Mouse (Mus musculus) ES-Bruce4 (cell line): ENCODE measurements around the gene Tspyl4. TPM values are rescaled to one million over a fixed set of nuclear protein-coding genes. Genes with fewer than 3 reads are reported as not detected.

Experiments
- H3K27ac ChIP-seq: 2 replicates; pipeline ENCODE4 v1.5.1; 2012; ENCODE audit warnings: low read length, inconsistent platforms; ENCODE audit not compliant: insufficient read depth
- H3K27me3 ChIP-seq: 2 replicates; pipeline ENCODE4 v1.6.1; 2012; ENCODE audit warnings: mild to moderate bottlenecking, low read length, inconsistent platforms; ENCODE audit not compliant: control insufficient read depth, poor library complexity, insufficient read depth, severe bottlenecking
- H3K36me3 ChIP-seq: 2 replicates; pipeline ENCODE4 v1.6.1; 2012; ENCODE audit warnings: inconsistent platforms, mild to moderate bottlenecking, low read length, moderate library complexity; ENCODE audit not compliant: control insufficient read depth, poor library complexity, insufficient read depth, severe bottlenecking
- H3K4me1 ChIP-seq: one replicate; pipeline ENCODE4 v1.8.1; 2011; ENCODE audit warnings: low read length; ENCODE audit not compliant: control insufficient read depth, insufficient read depth
- H3K4me3 ChIP-seq: 2 replicates; pipeline ENCODE4 v1.5.1; 2011; ENCODE audit warnings: low read depth, mild to moderate bottlenecking, low read length
- H3K9ac ChIP-seq: 2 replicates; pipeline ENCODE4 v1.6.1; 2012; ENCODE audit warnings: low read depth, mild to moderate bottlenecking, inconsistent platforms; ENCODE audit not compliant: poor library complexity, severe bottlenecking
- H3K9me3 ChIP-seq: replicated peaks from 2 replicates; pipeline ENCODE4 v1.6.1; 2012; ENCODE audit warnings: mild to moderate bottlenecking, low read length, inconsistent platforms; ENCODE audit not compliant: control insufficient read depth, poor library complexity, insufficient read depth, severe bottlenecking
- CTCF ChIP-seq: IDR thresholded peaks from one replicate; pipeline ENCODE4 v1.8.1; 2011; ENCODE audit warnings: low read depth, low read length
- EP300 ChIP-seq: IDR thresholded peaks from 2 replicates; pipeline ENCODE4 v1.6.1; 2011; ENCODE audit warnings: low read depth, low read length; ENCODE audit not compliant: insufficient read depth
- POLR2A ChIP-seq: IDR thresholded peaks from one replicate; pipeline ENCODE4 v1.8.1; 2011; ENCODE audit warnings: low read length; ENCODE audit not compliant: insufficient read depth
- polyA plus RNA-seq: library from polyadenylated mRNA; stranded (reverse); fragments of >200 nt; gene quantifications from 2 replicates; pipeline ENCODE4 v1.2.4, GENCODE M21; 2011; ENCODE audit warnings: low read depth; ENCODE audit not compliant: missing spikeins, insufficient read depth, insufficient read length

Tspyl4 gene
- polyA plus RNA-seq, 1 experiment: 1.2 TPM

DNA sequence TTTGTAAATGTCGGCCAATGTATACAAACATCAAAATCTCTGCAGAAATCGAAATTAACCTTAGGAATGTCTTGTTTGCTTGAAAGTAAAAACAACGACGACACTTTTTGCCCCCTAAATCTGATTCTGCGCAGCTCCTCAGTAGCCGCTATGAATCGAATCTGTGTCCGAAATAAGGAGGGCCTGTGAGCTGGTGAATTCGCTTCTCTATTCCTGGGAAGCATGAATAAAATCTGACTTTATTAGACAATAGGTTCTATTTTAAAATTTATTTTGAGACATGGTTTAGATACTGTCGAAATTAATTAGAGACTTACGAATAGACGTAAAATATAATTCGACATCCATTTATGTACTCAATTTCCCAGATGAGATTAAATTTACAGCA lies 337 bp upstream of the Tspyl4 start:
- Histone ChIP-seq H3K9ac (peak overlapping the region; percentile 79), H3K27me3 (no peaks in the 10 kb centered on the region), H3K9me3 (no peaks in the 10 kb centered on the region), H3K4me3 (peak overlapping the region; percentile 61; the same call in 1 of the 2 replicates), H3K4me1 (no peaks in the 10 kb centered on the region), H3K36me3 (no peaks in the 10 kb centered on the region), H3K27ac (no peak overlapping the region)
- TF ChIP-seq CTCF: no peak

DNA sequence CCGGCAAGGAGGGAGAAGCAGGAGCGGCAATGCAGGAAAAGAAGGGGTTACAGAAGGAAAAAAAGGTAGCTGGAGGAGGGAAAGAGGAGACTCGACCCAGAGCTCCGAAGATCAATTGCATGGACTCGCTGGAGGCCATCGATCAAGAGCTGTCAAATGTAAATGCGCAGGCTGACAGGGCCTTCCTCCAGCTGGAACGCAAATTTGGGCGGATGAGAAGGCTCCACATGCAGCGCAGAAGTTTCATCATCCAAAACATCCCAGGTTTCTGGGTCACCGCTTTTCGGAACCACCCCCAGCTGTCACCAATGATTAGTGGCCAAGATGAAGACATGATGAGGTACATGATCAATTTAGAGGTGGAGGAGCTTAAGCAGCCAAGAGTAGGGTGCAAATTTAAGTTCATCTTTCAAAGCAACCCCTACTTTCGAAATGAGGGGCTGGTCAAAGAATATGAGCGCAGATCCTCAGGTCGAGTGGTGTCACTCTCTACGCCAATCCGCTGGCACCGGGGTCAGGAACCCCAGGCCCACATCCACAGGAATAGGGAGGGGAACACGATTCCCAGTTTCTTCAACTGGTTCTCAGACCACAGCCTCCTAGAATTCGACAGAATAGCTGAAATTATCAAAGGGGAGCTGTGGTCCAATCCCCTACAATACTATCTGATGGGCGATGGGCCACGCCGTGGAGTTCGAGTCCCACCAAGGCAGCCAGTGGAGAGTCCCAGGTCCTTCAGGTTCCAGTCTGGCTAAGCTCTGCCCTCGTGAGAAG lies 925 bp downstream of the Tspyl4 start:
- Histone ChIP-seq H3K27me3 (no peaks in the 10 kb centered on the region), H3K4me1 (no peaks in the 10 kb centered on the region), H3K9ac (no peak overlapping the region), H3K36me3 (no peaks in the 10 kb centered on the region), H3K27ac (no peak overlapping the region), H3K4me3 (peak overlapping the region; percentile 87), H3K9me3 (no peaks in the 10 kb centered on the region)
- TF ChIP-seq EP300 (no peak), CTCF (no peak), POLR2A (no peak)

DNA sequence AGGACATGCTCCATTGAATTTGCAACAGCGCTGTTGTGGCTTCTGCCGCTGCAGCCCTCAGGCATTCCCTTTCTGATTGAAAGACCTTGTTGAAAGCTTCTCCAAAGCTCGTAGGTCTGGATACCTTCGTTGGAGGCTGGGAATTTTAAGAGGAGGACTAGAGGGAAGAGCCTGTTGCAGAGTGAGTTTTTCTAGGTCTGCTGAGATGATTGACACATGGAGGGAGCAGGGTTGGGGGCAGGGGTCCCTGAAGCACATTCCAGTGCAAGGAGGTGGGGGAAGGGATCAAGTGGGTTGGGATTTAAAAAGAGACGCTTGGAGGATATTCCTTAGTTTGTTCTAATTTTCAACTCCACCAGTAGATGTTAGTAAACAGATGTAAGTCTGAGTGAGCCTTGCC lies 3.1 kb downstream of the Tspyl4 start:
- H3K27me3 ChIP-seq: no peaks in the 10 kb centered on the region
- no peak overlapping the region for H3K4me3 ChIP-seq
- H3K9ac ChIP-seq: no peak overlapping the region
- TF ChIP-seq EP300: no peak
- TF ChIP-seq CTCF: no peak
- TF ChIP-seq POLR2A: no peak
- no peak overlapping the region for H3K27ac ChIP-seq
- H3K4me1 ChIP-seq: no peaks in the 10 kb centered on the region
- H3K9me3 ChIP-seq: no peaks in the 10 kb centered on the region
- H3K36me3 ChIP-seq: no peaks in the 10 kb centered on the region

DNA sequence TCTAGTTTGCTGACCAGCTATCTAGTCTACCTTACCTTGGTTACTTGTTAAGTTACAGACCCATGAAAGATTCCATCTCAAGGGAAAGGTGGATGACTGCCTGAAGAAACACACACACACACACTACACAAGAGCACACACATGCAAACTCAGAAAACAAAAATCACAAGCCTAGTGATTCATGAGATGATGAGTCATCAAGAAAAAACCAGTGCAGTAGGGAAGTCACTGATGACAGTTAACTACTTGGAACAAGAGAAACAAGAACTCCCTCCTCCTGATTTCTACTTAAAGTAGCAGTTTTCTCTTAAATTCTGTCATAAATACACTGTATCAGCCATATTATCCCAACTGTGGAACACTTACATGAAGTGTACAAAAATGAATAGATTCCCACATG lies 9.8 kb downstream of the Tspyl4 start:
- no peaks in the 10 kb centered on the region for H3K27me3 ChIP-seq
- TF ChIP-seq EP300 (no peak), POLR2A (no peak), CTCF (no peak)
- no peaks in the 10 kb centered on the region for H3K36me3 ChIP-seq
- H3K4me1 ChIP-seq: no peaks in the 10 kb centered on the region
- no peak overlapping the region for H3K27ac ChIP-seq
- no peak overlapping the region for H3K9ac ChIP-seq
- H3K4me3 ChIP-seq: no peak overlapping the region
- no peaks in the 10 kb centered on the region for H3K9me3 ChIP-seq

DNA sequence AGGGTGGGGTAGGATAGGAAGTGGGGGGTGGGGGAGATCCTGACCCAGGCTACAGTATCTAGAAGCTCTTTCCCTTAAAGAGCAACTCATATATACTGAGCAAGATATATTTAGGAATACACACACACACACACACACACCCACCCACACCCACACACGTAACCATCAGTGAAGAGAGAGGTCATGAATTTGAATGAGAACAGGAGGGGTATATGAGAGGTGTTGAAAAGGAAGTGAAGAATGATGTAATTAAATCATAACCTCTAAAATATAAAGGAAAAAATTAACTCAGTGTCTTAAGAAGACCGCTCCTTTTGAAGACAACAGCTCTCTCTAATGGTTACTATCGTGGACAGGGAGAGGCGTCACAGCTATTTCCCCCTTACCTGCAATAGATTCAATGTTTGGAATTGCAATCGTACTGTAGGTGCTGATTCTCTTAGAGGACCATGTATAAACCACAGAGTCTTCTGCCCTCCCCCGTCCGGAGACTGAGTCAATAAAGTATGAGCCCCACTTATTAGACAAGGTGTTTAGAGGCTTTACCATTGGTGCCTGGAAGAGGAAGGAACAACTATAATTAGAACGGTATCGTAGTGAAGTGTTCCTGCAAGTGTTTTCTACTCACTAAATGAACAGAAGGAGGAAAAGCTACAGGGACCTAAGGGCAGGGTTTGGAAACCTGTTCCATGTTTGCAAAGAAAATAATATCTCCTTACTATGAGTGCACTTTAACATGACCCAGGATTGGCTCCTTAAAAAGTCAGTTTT lies 12.9 kb downstream of the Tspyl4 start:
- Histone ChIP-seq H3K9me3 (no peaks in the 10 kb centered on the region), H3K4me1 (no peaks in the 10 kb centered on the region)

DNA sequence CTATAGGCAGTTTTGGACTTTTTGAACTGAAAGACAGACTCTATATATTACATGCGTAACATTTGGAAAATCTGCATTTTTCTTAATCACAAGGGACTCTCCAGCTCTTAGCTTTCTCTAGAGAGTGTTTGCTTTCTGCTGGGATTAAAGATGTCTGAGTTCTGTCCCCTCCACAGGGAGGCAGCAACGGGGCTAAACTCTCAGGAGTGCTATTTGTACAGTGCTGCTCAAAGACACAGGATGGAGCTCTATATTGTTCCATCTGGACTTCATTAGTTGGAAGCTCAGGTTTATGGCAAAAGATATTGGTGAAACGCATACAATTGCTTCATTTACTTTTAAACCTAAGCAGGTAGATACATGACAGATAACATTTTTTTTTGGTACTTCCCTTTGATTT lies 15.3 kb downstream of the Tspyl4 start:
- H3K9me3 ChIP-seq: no peaks in the 10 kb centered on the region
- no peaks in the 10 kb centered on the region for H3K27me3 ChIP-seq
- no peak overlapping the region for H3K9ac ChIP-seq
- H3K4me1 ChIP-seq: no peaks in the 10 kb centered on the region
- TF ChIP-seq CTCF: no peak
- no peak for TF ChIP-seq EP300
- no peak for TF ChIP-seq POLR2A
- H3K27ac ChIP-seq: no peak overlapping the region
- no peak overlapping the region for H3K4me3 ChIP-seq
- H3K36me3 ChIP-seq: no peaks in the 10 kb centered on the region

More for the DNA sequence above, 12.9 kb downstream of the Tspyl4 start:
- TF ChIP-seq POLR2A: no peak
- TF ChIP-seq EP300: no peak
- no peak for TF ChIP-seq CTCF
- Histone ChIP-seq H3K36me3 (no peaks in the 10 kb centered on the region), H3K27me3 (no peaks in the 10 kb centered on the region), H3K27ac (no peak overlapping the region), H3K4me3 (no peak overlapping the region), H3K9ac (no peak overlapping the region)
